Mouse (Mus musculus): Measurements from ENCODE around the gene Hist1h4i. TPM values are rescaled to one million over a fixed set of nuclear protein-coding genes. Genes with fewer than 3 reads are reported as not detected.
A peak's percentile ranks its signal among the peaks of the same experiment; 100 is the strongest.

Hist1h4i gene
- total RNA-seq, 2 experiments from 2014 or later = 64.2 to 71.7 TPM

DNA sequence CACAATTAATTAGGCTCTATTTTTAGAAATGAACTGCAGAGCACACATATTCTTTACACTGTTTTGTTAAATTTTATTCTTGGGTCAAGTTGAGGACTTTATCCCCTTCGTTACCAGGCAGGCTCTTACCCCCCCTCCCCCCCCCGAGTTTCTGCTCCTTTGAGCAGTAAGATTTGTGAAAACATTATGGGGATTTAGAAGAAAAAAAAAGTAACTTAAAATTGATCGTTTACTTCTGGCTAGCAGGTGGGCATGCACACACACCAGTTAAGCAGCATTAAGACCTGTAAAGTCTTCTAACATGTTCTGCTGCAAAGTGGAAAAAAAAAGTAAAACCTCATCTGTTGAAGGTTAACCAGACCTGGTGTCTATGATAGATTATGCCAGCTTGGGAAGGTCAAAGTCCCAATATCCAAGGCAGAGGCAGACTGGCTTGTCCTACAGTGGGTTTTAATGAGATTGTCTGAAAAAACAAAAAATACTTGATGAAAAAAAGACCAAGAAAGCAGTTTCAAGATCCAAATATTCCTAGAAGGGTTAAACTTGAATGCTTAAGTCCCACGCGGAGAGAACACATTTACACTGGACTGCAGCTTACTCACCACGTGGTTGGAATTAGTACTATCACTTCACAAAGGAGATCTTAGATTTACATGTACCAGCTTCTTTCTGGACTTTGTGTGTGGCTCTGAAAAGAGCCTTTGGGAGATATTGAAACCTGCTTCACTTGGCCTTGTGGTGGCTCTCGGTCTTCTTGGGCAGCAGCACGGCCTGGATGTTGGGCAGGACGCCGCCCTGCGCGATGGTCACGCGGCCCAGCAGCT lies 6.5 kb downstream of the Hist1h4i start:
- Histone ChIP-seq H3K4me3 (peak overlapping the region; percentile 36; the same call in 1 of the 2 replicates), H3K27ac (no peak overlapping the region)
- TF ChIP-seq CTCF (conservative IDR thresholded peaks at IDR 0.05) = no peak
- no peak for DNase-seq (ENCODE audit: low spot score in 2 of 2)

DNA sequence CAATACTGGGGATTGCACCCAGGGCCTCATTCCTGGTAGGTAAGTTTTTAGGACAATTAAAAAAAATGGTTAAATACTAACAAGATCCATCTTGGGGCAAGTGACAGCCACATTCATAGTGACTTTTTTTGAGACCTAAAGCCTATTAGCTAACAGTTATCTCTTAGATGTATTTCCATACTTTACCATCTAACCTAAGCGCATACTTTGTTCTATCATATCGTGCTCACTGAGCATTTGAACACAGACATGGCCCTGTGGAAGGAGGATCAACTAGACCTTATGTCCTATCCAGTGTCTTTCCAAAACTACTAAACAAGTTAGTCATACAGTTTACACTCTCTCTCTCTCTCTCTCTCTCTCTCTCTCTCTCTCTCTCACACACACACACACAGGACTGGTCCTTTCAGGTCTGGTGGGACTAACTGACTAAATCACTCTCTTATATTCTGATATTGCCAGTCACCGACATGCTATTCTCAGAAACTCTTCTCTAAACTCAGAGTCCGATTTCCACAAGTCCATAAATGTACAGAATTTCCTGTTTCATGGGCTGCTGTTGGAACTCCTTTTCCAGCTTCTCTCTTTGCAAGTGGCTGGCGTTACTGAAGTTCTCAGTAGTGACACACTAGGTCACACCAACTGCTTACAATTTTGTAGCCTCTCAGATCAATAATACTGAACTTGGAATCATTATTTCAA lies 7.3 kb downstream of the Hist1h4i start:
- TF ChIP-seq CTCF (conservative IDR thresholded peaks at IDR 0.05) = no peak
- DNase-seq (ENCODE audit: low spot score in 2 of 2) = no peak
- Histone ChIP-seq H3K27ac (no peak overlapping the region), H3K4me3 (no peak overlapping the region)

DNA sequence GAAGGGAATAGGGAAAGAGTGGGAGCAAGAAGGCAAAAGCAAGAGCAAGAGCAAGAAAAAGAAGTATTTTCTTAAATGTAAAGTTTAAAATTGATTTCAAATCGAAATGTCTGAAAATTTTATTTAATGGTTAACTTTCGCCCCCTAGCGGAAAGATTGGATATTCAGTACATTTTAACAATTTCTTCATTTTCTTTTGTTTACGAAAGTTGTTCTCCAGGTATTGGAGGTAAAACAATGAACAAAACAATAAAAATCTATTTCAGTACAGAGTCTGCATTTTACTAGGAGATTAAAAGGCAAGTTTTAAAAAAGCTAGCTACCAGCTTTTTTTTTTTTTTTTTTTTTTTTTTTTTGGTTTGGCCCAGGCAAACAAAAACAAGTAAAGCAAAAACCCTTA lies 10.7 kb downstream of the Hist1h4i start:
- Histone ChIP-seq H3K27ac (no peak overlapping the region), H3K4me3 (no peak overlapping the region)
- no peak for DNase-seq (ENCODE audit: low spot score in 2 of 2)
- TF ChIP-seq CTCF (conservative IDR thresholded peaks at IDR 0.05) = peak; percentile 81

DNA sequence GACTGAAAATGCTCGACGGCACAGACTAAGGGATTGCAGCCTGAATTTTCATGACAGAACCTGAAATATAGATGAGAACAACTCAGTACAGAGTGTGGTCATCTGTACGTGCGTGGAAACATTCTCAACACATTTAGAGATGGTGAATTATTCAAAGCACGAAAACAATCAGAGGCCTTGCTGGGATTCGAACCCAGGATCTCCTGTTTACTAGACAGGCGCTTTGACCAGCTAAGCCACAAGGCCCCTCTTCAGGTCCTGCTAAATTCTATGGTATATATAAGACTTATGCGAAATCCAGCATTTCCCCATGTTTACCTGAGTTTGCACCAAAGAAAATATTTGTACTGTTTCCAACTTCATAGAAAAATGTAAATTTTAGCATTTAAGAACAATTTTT lies 11.2 kb downstream of the Hist1h4i start:
- H3K4me3 ChIP-seq = no peak overlapping the region
- no peak for DNase-seq (ENCODE audit: low spot score in 2 of 2)
- no peak for TF ChIP-seq CTCF (conservative IDR thresholded peaks at IDR 0.05)
- H3K27ac ChIP-seq = no peak overlapping the region

DNA sequence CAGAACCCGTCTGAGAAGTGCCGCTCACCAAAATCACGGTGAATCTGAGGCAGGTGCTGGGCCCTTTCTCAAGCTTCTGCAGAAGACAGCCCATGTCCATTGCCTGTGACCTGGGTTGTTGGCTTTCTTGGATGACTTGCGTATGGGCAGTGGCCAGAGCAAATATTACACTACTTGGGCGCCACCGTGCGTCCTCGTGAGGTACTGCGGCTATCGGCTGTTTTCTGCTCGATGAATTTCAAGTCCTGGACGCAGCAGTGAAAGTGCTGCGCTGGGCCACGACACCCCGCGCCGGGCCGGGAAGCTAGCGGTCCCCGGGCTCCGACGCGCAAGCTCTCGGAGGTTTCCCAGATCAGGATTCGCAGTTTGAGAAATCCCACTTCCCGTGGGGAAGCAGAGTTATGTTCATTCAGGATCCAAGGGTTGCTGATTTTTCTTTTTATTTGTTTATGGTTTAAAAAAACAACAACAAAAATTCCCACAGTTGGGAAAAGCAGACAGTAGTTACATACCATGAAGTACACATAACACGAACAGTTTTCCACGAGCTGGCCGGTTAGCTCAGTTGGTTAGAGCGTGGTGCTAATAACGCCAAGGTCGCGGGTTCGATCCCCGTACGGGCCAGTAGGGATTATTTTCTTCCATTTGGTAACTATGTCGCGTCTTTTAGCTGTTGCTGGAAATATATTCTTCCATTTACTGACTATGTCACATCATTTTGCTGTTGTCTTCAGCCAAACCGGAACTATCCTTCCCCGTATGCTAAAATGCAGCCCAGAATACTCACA lies 12.3 kb downstream of the Hist1h4i start:
- H3K27ac ChIP-seq = peak overlapping the region; percentile 92

DNA sequence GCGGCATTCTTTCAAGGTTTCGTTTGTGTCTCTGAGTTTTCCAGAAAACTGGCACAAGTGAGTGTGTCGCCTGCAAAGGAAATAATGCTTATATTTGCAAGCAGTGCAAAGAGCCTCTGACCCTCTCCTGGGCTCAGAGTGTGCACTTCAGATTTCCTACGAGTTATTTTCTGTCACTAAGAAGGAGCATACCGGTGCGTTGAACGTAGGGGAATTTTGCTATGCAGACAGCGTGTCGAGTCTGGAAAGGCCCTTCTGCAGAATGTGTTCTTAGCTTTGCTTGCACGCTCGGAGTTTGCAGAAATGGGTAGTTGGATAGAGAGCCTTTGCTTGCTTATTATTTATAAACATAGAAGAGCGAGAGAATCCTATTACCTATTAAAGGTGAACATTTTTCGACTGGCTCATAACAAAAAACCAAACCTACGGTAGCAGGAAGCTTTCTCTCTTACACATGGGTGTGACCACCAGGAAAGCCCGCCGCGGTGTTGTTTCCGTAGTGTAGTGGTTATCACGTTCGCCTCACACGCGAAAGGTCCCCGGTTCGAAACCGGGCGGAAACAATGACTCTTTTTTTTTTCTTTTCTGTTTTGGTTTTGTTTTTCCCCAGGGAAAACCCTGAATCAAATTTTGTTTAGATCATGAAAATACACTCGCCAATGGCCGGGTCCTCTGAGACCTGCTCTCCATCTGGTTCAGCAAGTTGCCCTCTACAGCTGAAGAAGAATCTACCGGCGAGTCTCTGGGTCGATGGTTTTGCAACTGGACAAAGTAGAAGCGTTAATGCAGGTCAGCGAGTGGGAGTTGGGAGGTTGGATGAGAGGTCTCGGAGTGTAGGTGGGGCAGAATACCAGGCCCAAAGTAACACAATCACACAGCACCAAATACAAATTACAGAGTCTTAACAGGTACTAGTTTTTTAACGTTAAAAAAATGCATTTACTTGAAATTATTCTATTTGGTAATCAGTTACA lies 14.8 kb downstream of the Hist1h4i start:
- TF ChIP-seq CTCF (conservative IDR thresholded peaks at IDR 0.05) = no peak
- peak overlapping the region; percentile 46 for H3K4me3 ChIP-seq
- DNase-seq (ENCODE audit: low spot score in 2 of 2) = peak; percentile 83 to 91
- H3K27ac ChIP-seq = peak overlapping the region; percentile 3; the same call in 1 of the 2 replicates

More for the DNA sequence above, 12.3 kb downstream of the Hist1h4i start:
- peak overlapping the region; percentile 70 for H3K4me3 ChIP-seq
- peak; percentile 99 for TF ChIP-seq CTCF (conservative IDR thresholded peaks at IDR 0.05)
- DNase-seq (ENCODE audit: low spot score in 2 of 2) = peak; percentile 91 to 94

DNA sequence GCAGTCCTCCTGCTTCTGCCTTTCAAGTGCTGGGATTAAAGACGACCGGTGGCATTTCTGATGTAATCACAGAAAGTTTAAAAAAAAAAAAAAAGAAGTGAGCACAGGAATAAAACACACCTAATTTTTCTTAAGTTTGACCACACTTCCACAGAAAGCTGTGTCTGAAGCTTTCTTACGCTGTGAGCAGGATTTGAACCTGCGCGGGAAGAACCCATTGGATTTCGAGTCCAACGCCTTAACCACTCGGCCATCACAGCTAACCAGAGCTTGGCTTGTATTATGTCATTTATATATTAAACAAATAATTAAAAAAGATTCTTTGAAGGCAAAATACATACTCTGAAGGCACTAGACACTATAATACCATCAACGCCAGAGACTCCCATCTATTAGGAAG lies 18.9 kb downstream of the Hist1h4i start:
- peak; percentile 48 to 63 for DNase-seq (ENCODE audit: low spot score in 2 of 2)
- TF ChIP-seq CTCF (conservative IDR thresholded peaks at IDR 0.05) = no peak
- Histone ChIP-seq H3K27ac (no peak overlapping the region), H3K4me3 (peak overlapping the region; percentile 41)

DNA sequence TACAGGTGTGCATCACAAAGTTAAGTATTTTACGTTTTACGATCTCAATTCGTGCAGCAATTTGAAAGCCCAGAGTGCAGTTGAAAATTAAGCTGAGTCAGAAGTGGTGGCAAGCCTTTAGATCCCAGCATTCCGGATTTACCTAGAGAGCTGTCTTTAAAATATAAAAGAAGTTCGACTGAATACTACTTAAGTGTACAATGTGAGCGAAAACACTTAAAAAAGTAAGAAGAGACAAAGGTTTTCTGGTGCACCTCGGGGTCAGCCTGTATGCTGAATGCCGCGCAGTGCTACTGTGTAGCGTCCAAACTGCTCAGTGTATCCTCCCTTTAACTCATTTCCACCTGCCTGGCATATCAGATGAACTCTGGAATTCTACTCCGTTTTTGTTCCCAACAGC lies 19.6 kb downstream of the Hist1h4i start:
- TF ChIP-seq CTCF (conservative IDR thresholded peaks at IDR 0.05) = no peak
- DNase-seq (ENCODE audit: low spot score in 2 of 2) = no peak
- H3K4me3 ChIP-seq = peak overlapping the region; percentile 41
- H3K27ac ChIP-seq = no peak overlapping the region

DNA sequence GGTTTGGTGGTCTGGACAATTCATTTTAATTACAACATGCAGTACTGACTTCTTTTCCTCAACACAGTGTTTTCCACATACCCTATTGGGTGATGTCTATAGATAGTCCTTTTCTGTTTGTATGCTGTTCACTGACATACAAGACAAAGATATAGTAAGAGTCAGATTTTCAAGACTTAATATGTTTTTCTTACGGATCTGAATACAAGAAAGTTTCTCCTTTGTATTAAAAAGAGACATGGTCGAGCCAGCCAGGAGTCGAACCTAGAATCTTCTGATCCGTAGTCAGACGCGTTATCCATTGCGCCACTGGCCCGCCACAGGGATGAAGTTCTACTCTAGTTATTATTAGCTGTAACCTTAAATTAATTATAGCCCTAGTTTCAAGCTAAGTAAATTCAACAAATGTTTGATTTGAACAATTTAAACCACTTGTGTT lies 20.2 kb downstream of the Hist1h4i start:
- no peak for TF ChIP-seq CTCF (conservative IDR thresholded peaks at IDR 0.05)
- H3K4me3 ChIP-seq = peak overlapping the region; percentile 41
- no peak overlapping the region for H3K27ac ChIP-seq
- DNase-seq (ENCODE audit: low spot score in 2 of 2) = peak; percentile 38 to 53

DNA sequence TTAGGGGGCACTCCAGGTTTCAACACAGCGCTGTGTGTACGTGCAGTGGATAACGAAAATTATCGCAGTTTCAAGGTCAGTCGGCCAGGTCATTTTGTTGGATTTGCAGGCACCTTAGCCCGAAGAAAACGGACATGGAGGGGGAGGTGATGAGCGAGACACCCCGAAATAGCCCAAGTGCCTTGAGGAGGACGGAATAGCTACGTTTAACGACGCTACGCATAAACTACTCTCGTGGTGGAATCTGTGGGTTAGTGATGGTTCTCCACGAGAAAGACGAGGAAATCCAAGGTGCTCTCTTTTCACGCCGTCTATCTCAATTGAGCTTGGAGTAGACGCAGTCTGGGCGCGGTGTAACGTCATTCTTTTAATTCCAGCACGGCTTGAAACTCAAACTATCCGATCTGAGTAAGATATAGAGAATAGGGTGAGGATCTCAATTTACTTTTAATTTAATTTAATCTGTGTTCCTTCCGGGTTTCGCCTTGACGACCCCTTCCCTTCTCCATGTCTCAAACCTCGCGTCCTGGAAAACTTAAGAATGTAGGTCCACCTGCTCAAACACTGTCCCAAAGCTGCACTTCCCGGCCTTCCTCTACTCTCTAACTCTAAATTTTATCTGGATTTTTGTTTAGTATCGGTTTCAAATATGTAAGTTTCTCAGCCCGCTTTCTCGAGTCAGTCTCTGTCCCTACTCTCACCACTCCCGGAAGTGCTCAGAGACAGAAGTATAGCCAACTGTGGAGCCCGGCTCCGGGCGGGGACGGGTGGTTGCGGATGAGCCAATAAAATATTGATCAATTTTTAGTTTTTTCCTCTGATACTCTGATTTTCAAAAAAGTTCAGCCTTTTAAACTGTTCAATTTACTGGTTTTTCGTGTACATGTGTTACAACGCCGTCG lies 21.0 kb downstream of the Hist1h4i start:
- H3K27ac ChIP-seq = no peak overlapping the region
- peak overlapping the region; percentile 41 for H3K4me3 ChIP-seq
- TF ChIP-seq CTCF (conservative IDR thresholded peaks at IDR 0.05) = no peak
- no peak for DNase-seq (ENCODE audit: low spot score in 2 of 2)

Measured in layer of hippocampus, adult 2 months (tissue).